Mouse (Mus musculus) forebrain, embryonic 13.5 days (tissue): ENCODE measurements around the gene Cr1l. TPM values are rescaled to one million over a fixed set of nuclear protein-coding genes. Genes with fewer than 3 reads are reported as not detected.
A peak's percentile ranks its signal among the peaks of the same experiment; 100 is the strongest.

Source experiments
- ATAC-seq: fragments of 200-750 bp; cut with Nextera tagmentation; 2 replicates; pipeline ENCODE4 v1.8.0; 2017
- H3K27ac ChIP-seq: fragments of 300-500 bp; sonication (generic); 2 replicates; pipeline ENCODE4 v1.5.1; 2015; ENCODE audit warnings: inconsistent platforms, mild to moderate bottlenecking, moderate library complexity
- H3K27me3 ChIP-seq: fragments of 300-500 bp; sonication (generic); 2 replicates; pipeline ENCODE4 v1.6.1; 2015; ENCODE audit warnings: mild to moderate bottlenecking, inconsistent platforms
- H3K36me3 ChIP-seq: fragments of 300-500 bp; sonication (generic); 2 replicates; pipeline ENCODE4 v1.6.1; 2015; ENCODE audit warnings: mild to moderate bottlenecking, inconsistent platforms; ENCODE audit not compliant: poor library complexity, severe bottlenecking
- H3K4me1 ChIP-seq: fragments of 300-500 bp; sonication (generic); 2 replicates; pipeline ENCODE4 v1.6.1; 2015; ENCODE audit warnings: inconsistent platforms
- H3K4me2 ChIP-seq: fragments of 300-500 bp; sonication (generic); 2 replicates; pipeline ENCODE4 v1.6.1; 2015; ENCODE audit warnings: inconsistent platforms, mild to moderate bottlenecking, moderate library complexity
- H3K4me3 ChIP-seq: fragments of 300-500 bp; sonication (generic); 2 replicates; pipeline ENCODE4 v1.5.1; 2015; ENCODE audit warnings: mild to moderate bottlenecking, inconsistent platforms
- H3K9ac ChIP-seq: fragments of 300-500 bp; sonication (generic); 2 replicates; pipeline ENCODE4 v1.6.1; 2015; ENCODE audit warnings: mild to moderate bottlenecking, inconsistent platforms
- H3K9me3 ChIP-seq: fragments of 300-500 bp; sonication (generic); replicated peaks from 2 replicates; pipeline ENCODE4 v1.6.1; 2016; ENCODE audit warnings: inconsistent platforms
- WGBS: fragments of 180-500 bp; shearing (Covaris S2); methylation state at CpG from one replicate; pipeline ENCODE4 v1.1.7; 2015; 5-methylcytosine and 5-hydroxymethylcytosine counted together
- polyA plus RNA-seq: library from polyadenylated mRNA; unstranded; fragments of >200 nt; fragmentation: Nextera tagmentation; extraction: Ambion mirVana; gene quantifications from 2 replicates; pipeline ENCODE4 v1.2.1, GENCODE M21; 2015

Gene Cr1l
- polyA plus RNA-seq, 1 experiment from 2014 or later, result 41.3 TPM

- H3K36me3 ChIP-seq, result 0 out of 2 replicates have a peak, but pooled peaks cover 2% of the 10 kb centered on the region
- ATAC-seq, result peak; percentile 95
- WGBS, result 3% methylated on average over 14 of the region's 14 CpGs
- H3K4me1 ChIP-seq, result peaks cover 10% of the 10 kb centered on the region
- peak within 1 kb of the TSS; percentile 63 for H3K4me2 ChIP-seq
- H3K27me3 ChIP-seq, result no peaks in the 10 kb centered on the region
- H3K27ac ChIP-seq, result no peak within 1 kb of the TSS
- H3K9me3 ChIP-seq, result no peaks in the 10 kb centered on the region
- peak within 1 kb of the TSS; percentile 57 for H3K9ac ChIP-seq
- peak within 1 kb of the TSS; percentile 40 for H3K4me3 ChIP-seq
Observed at GRCm38 (mm10) chr1:195092220-195092720, 39.1 kb downstream of the Cr1l start, which contains the start of gene Cd46. Gene Cd46 (minus strand): TSS chr1:195092249.

- Histone ChIP-seq H3K4me3 (peak overlapping the region; percentile 40), H3K27ac (no peak overlapping the region), H3K36me3 (no peaks in the 10 kb centered on the region), H3K4me2 (peak overlapping the region; percentile 63), H3K9me3 (no peaks in the 10 kb centered on the region), H3K27me3 (no peaks in the 10 kb centered on the region), H3K4me1 (peaks cover 10% of the 10 kb centered on the region), H3K9ac (peak overlapping the region; percentile 57)
- 18% methylated on average over 11 of the region's 11 CpGs for WGBS
- ATAC-seq, result peak; percentile 72
Observed at GRCm38 (mm10) chr1:195091699-195092219, 39.6 kb downstream of the Cr1l start.

GRCm38 (mm10) chr1:195082142-195082541 is 49.2 kb downstream of the Cr1l start:
- no peak for ATAC-seq
- Histone ChIP-seq H3K4me1 (no peaks in the 10 kb centered on the region), H3K27me3 (no peaks in the 10 kb centered on the region)

More at GRCm38 (mm10) chr1:195082142-195082541, 49.2 kb downstream of the Cr1l start:
- Histone ChIP-seq H3K9me3 (no peaks in the 10 kb centered on the region), H3K36me3 (no peaks in the 10 kb centered on the region), H3K27ac (no peak overlapping the region), H3K4me3 (no peak overlapping the region), H3K9ac (no peak overlapping the region), H3K4me2 (no peak overlapping the region)

Other genes with a start within 250 kb of the Cr1l start
- 31.8 and 33.2 TPM in 2 replicates for gene Cd34, start 192.8 kb downstream of the Cr1l start, polyA plus RNA-seq
- gene Cd46, start 39.3 kb downstream of the Cr1l start, polyA plus RNA-seq, result 1.2 and 1.3 TPM in 2 replicates
- 0.30 and 0.46 TPM in 2 replicates for gene Cr2, start 45.1 kb upstream of the Cr1l start, polyA plus RNA-seq